Mouse (Mus musculus) C2C12 (cell line): ENCODE results near the gene Ccdc158. TPM values are rescaled to one million over a fixed set of nuclear protein-coding genes. Genes with fewer than 3 reads are reported as not detected.

Experiments used
- H3K27me3 ChIP-seq: one replicate; pipeline ENCODE4 v1.6.1; 2011; ENCODE audit not compliant: control insufficient read depth, insufficient read depth, insufficient read length
- H3K36me3 ChIP-seq: one replicate; pipeline ENCODE4 v1.6.1; 2011; ENCODE audit not compliant: control insufficient read depth, insufficient read depth
- H3K4me3 ChIP-seq: one replicate; pipeline ENCODE4 v1.5.1; 2011; ENCODE audit warnings: mild to moderate bottlenecking, control low read depth; ENCODE audit not compliant: poor library complexity, insufficient read depth, severe bottlenecking
- H3K79me2 ChIP-seq: one replicate; pipeline ENCODE4 v1.6.1; 2011; ENCODE audit not compliant: control insufficient read depth, insufficient read depth
- H3K79me3 ChIP-seq: one replicate; pipeline ENCODE4 v1.6.1; 2011; ENCODE audit warnings: low read depth, control low read depth
- H3ac ChIP-seq: one replicate; pipeline ENCODE3; 2011; ENCODE audit warnings: low read depth; ENCODE audit not compliant: control insufficient read depth, insufficient read length
- CEBPB ChIP-seq: IDR thresholded peaks from one replicate; pipeline ENCODE4 v1.6.1; 2011; ENCODE audit warnings: low read depth, mild to moderate bottlenecking, control low read depth, moderate library complexity
- CTCF ChIP-seq: IDR thresholded peaks from one replicate; pipeline ENCODE4 v1.5.1; 2011; ENCODE audit not compliant: control insufficient read depth, insufficient read depth, insufficient read length
- FOSL1 ChIP-seq: IDR thresholded peaks from one replicate; pipeline ENCODE4 v1.8.0; 2011; ENCODE audit warnings: mild to moderate bottlenecking, low read length; ENCODE audit not compliant: poor library complexity, insufficient read depth, severe bottlenecking
- MAX ChIP-seq: IDR thresholded peaks from one replicate; pipeline ENCODE4 v1.6.1; 2011; ENCODE audit warnings: mild to moderate bottlenecking, control low read depth
- MYOD1 ChIP-seq: IDR thresholded peaks from one replicate; pipeline ENCODE4 v1.6.1; 2011; ENCODE audit warnings: low read depth; ENCODE audit not compliant: control insufficient read depth, insufficient read length
- MYOG ChIP-seq: IDR thresholded peaks from one replicate; pipeline ENCODE4 v1.6.1; 2011; ENCODE audit not compliant: control insufficient read depth, insufficient read length; ENCODE audit errors: extremely low read depth
- USF1 ChIP-seq: IDR thresholded peaks from one replicate; pipeline ENCODE4 v1.6.1; 2011; ENCODE audit warnings: low read depth, mild to moderate bottlenecking, control low read depth, moderate library complexity
- polyA plus RNA-seq: library from polyadenylated mRNA; unstranded; fragments of >200 nt; fragmentation: generic; extraction: Trizol; gene quantifications from one replicate; pipeline ENCODE4 v1.2.1, GENCODE M21; 2012; ENCODE audit warnings: missing spikeins

The Ccdc158 gene
- polyA plus RNA-seq, 1 experiment = not detected

DNA sequence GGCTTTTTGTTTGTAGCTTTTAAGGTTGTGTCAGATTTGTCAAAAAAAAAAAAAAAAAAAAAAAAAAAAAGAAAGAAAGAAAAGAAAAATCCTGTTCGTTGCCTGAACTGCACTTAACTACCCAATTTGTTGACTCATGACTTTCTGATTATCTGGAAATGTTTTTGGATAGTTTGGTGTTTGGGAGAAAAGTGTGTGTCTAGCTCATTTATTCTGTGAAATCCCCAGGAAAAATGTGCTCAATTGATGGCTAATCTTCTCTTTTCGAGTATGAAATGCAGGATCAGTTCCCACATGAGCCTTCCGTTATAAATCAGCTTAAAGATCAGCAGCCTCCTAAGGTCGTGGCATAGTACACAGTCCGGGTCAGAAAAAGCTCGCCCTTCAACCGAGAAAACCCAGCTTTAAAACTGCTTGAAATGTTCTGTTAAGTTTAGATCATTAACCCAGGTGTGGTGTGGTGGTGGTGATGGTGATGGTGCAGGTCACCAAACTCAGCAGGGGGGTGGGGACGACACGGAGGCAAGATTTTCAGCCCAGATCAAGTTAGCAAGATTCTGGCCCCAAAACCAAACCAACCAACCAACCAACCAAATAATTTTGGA lies 8.9 kb upstream of the Ccdc158 start:
- TF ChIP-seq MAX (no peak), CTCF (no peak), CEBPB (no peak), USF1 (no peak), MYOD1 (no peak), MYOG (no peak), FOSL1 (no peak)
- Histone ChIP-seq H3K27me3 (peaks cover 3% of the 10 kb centered on the region), H3ac (no peak overlapping the region), H3K79me2 (no peaks in the 10 kb centered on the region), H3K36me3 (no peaks in the 10 kb centered on the region), H3K79me3 (no peaks in the 10 kb centered on the region), H3K4me3 (no peak overlapping the region)

DNA sequence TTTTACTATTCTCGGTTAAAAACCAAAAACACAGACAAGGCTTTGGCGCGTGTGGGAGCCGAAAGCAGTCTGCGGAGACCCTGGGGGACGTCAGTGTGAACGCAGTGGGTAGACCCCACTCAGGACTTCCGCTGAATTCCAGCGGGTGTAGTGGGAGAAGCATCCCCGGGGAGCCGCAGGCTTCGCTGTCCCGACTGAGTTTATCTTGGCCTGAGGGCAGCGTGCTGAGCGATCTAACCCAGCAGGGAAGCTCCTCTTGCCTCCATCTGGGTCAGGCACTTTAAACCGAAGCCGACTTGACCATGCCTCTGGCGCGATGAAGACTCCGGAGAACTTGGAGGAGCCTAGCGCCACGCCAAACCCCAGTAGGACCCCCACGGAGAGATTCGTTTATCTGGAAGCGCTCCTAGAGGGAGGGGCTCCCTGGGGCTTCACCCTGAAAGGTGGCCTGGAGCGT lies 8.3 kb upstream of the Ccdc158 start, which contains the start of gene Shroom3:
Gene Shroom3, plus strand, starts transcription at position 85 of the 457 bp plus-strand sequence.
- Histone ChIP-seq H3K27me3 (peaks cover 3% of the 10 kb centered on the region), H3K79me2 (no peaks in the 10 kb centered on the region), H3K4me3 (no peak within 1 kb of the TSS), H3ac (no peak within 1 kb of the TSS), H3K79me3 (no peaks in the 10 kb centered on the region), H3K36me3 (no peaks in the 10 kb centered on the region)
- no peak for TF ChIP-seq CEBPB
- TF ChIP-seq CTCF = no peak
- no peak for TF ChIP-seq FOSL1
- TF ChIP-seq USF1 = no peak
- no peak for TF ChIP-seq MYOD1
- no peak for TF ChIP-seq MAX
- TF ChIP-seq MYOG = no peak

DNA sequence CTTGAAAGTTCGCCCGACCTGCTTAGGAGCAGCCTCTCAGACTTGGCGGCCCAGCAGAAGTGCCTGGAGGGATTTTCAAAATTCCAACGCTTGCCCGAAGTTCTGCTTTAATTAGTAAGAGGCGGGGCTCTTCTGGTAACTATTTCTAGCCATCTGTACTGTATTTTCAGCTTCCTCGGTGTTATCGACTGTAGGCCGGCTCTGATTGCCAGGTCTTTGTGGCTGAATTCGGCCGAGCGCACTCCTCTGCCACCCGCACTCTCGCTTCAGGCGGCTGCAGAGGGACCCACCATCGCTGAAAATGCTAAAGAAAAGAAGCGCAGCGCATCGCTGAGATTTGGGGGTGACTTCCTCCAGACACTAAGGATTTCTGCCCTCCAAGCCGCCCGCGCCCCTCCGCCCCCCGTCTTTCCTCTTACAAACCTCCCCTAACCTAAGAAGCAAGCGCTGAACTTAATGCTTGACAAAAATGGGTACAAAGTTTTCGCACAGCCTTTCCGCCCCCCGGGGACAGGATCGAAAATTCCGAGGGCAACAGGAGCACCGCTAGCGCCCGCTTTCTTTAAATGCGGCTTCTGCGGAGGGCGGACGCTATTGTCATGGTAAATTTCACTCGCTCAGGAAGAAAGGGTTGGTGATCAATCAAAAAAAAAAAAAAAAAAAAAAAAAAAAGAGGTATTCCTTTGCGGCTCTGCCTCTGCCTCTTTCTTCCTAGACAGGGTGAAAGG lies 7.7 kb upstream of the Ccdc158 start:
- TF ChIP-seq FOSL1 (no peak), MAX (no peak), MYOG (no peak), USF1 (no peak), CTCF (no peak), MYOD1 (no peak), CEBPB (no peak)

DNA sequence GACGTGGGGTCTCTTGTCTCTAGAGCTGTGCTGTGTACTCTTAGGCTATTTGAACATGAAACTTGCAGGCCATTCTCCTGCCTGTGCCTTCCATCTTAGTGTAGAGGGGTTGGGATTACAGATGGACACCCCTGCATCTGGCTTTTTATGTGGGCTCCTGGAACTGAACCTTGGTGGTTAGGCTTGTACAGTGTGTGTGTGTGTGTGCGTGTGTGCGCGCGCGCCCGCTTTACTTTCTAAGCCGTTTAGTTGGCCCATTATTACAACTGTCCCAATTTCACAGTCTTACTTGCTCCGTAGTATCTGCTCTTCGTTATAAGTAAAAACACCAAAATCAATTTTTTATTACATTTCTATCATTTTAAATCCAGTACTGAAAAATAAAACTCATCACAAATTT lies 6.8 kb upstream of the Ccdc158 start:
- no peak for TF ChIP-seq CTCF
- TF ChIP-seq MAX = no peak
- no peak for TF ChIP-seq FOSL1
- no peak for TF ChIP-seq CEBPB
- no peak for TF ChIP-seq MYOG
- TF ChIP-seq MYOD1 = no peak
- no peak for TF ChIP-seq USF1
- H3K79me3 ChIP-seq = no peaks in the 10 kb centered on the region
- H3ac ChIP-seq = no peak overlapping the region
- H3K4me3 ChIP-seq = no peak overlapping the region
- no peaks in the 10 kb centered on the region for H3K79me2 ChIP-seq
- H3K27me3 ChIP-seq = peaks cover 3% of the 10 kb centered on the region
- H3K36me3 ChIP-seq = no peaks in the 10 kb centered on the region

More for the DNA sequence above, 7.7 kb upstream of the Ccdc158 start:
- Histone ChIP-seq H3K79me2 (no peaks in the 10 kb centered on the region), H3K79me3 (no peaks in the 10 kb centered on the region), H3ac (no peak overlapping the region), H3K4me3 (no peak overlapping the region), H3K36me3 (no peaks in the 10 kb centered on the region), H3K27me3 (peaks cover 3% of the 10 kb centered on the region)

DNA sequence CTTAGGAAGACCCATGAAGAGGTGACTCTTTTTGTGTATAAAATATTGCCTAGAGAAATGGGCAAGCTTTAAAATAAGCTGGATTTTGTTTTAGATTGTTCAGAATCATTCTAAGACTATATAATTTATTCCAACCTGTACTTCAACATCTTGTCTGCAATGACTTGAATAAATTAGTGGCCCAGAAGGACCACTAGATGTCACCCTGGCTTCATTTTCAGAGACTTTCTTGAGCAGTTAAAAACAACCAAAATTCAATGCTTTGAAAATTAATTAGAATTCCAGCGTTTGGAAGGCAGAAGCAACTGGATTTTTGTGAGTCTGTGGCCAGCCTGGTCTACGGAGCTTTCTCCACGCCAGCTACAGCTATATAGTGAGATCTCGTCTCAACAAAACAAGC lies 4.4 kb upstream of the Ccdc158 start:
- H3K79me2 ChIP-seq = no peaks in the 10 kb centered on the region
- H3K27me3 ChIP-seq = peaks cover 3% of the 10 kb centered on the region
- H3K79me3 ChIP-seq = no peaks in the 10 kb centered on the region
- no peak overlapping the region for H3ac ChIP-seq
- TF ChIP-seq FOSL1 (no peak), MYOG (no peak), CTCF (no peak), CEBPB (no peak), MYOD1 (no peak)
- H3K36me3 ChIP-seq = no peaks in the 10 kb centered on the region
- no peak overlapping the region for H3K4me3 ChIP-seq
